ENCODE assay signal across 10 mouse cellular contexts in the genomic region with DNA sequence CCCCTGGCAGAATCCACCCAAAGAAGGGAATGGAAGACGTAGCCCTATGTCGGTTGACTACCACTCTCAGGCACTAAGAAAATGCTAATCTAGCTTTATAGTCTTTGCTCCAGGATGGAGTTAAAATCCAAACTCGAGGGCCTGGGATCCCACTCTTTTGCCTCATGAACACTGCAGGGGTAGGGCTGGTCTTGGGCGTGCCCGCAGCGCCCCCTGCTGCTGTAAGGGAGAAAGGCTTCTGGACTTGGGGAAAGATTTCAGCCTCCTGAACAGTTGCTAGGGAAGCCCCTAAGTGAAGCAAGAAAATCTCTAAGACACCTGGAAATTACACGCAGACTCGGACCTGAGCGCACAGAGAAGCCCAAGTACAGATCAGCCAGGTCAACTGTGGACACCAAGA. TPM values are rescaled to one million over a fixed set of nuclear protein-coding genes. Genes with fewer than 3 reads are reported as not detected.
DNase-seq lines count a peak whose midpoint lies in the region; ATAC-seq and TF ChIP-seq lines count a peak whose summit lies in the region.
"Had no signal": no experiment of that assay in that cellular context is flagged by ENCODE, and none has a peak within 500 bp of the region (broad histone marks: within the 10 kb centered on the region; RNA-seq: fewer than 3 reads in every experiment).

No protein-coding gene starts in this region.

- 17% methylated on average over 9 of the region's 9 CpGs for WGBS in kidney, adult 2 months
- WGBS in kidney, embryonic 15.5 days, result 22% methylated on average over 9 of the region's 9 CpGs
- 20% methylated on average over 9 of the region's 9 CpGs for WGBS in embryonic facial prominence, embryonic 11.5 days
- 16% methylated on average over 9 of the region's 9 CpGs for WGBS in neural tube, embryonic 12.5 days

- H3K27me3 ChIP-seq in kidney, adult 2 months (replicated peaks; ENCODE audit: control insufficient read depth, insufficient read depth, low read length), result no peaks in the 10 kb centered on the region
- H3K27me3 ChIP-seq in kidney, embryonic 15.5 days, result peaks cover 14% of the 10 kb centered on the region
- no peaks in the 10 kb centered on the region for H3K27me3 ChIP-seq in embryonic facial prominence, embryonic 11.5 days (ENCODE audit: control insufficient read depth, insufficient read depth, low read length)
- no peaks in the 10 kb centered on the region for H3K27me3 ChIP-seq in neural tube, embryonic 12.5 days (replicated peaks)

- no peak overlapping the region for H3K27ac ChIP-seq in kidney, adult 2 months (ENCODE audit: insufficient read depth, low read depth, low read length)
- no peak overlapping the region for H3K27ac ChIP-seq in kidney, embryonic 15.5 days
- no peak overlapping the region for H3K27ac ChIP-seq in embryonic facial prominence, embryonic 11.5 days (replicated peaks; ENCODE audit: low read depth, low read length)
- H3K27ac ChIP-seq in neural tube, embryonic 12.5 days, result no peak overlapping the region

- no peaks in the 10 kb centered on the region for H3K4me1 ChIP-seq in kidney, adult 2 months (ENCODE audit: control insufficient read depth, insufficient read depth, low read length)
- H3K4me1 ChIP-seq in kidney, embryonic 15.5 days, result peaks cover 12% of the 10 kb centered on the region
- no peaks in the 10 kb centered on the region for H3K4me1 ChIP-seq in embryonic facial prominence, embryonic 11.5 days (ENCODE audit: control insufficient read depth, insufficient read depth, low read length)
- H3K4me1 ChIP-seq in neural tube, embryonic 12.5 days, result no peaks in the 10 kb centered on the region

- ATAC-seq in kidney, embryonic 15.5 days (replicated peaks; ENCODE audit: low FRiP score), result no peak
- no peak for ATAC-seq in embryonic facial prominence, embryonic 11.5 days (replicated peaks; ENCODE audit: insufficient number of reproducible peaks, low FRiP score, low TSS enrichment, low read depth)
- peak; percentile 52; the same call in 1 of the 2 replicates for ATAC-seq in neural tube, embryonic 12.5 days (ENCODE audit: low FRiP score, low read depth)

- no peak overlapping the region for H3K4me2 ChIP-seq in kidney, embryonic 15.5 days
- no peak overlapping the region for H3K4me2 ChIP-seq in embryonic facial prominence, embryonic 11.5 days (ENCODE audit: low read depth, low read length)
- no peak overlapping the region for H3K4me2 ChIP-seq in neural tube, embryonic 12.5 days (replicated peaks)

- no peak overlapping the region for H3K4me3 ChIP-seq in kidney, adult 2 months (ENCODE audit: insufficient read depth, low read depth, low read length)
- no peak overlapping the region for H3K4me3 ChIP-seq in kidney, embryonic 15.5 days (replicated peaks)
- H3K4me3 ChIP-seq in embryonic facial prominence, embryonic 11.5 days (ENCODE audit: low read depth, low read length), result no peak overlapping the region
- H3K4me3 ChIP-seq in neural tube, embryonic 12.5 days, result no peak overlapping the region
- H3K4me3 ChIP-seq: erythroblast, embryonic 14.5 days; myocyte had no signal

- intact Hi-C loops in heart, postnatal 14 days (cut with DNase I), result loop anchor here (5.0 to 10.0 kb wide), 5 partner anchors 173 to 1176 kb away; a partner anchor contains a TSS
- intact Hi-C loops in left cerebral cortex, postnatal 36 days (cut with DNase I), result loop anchor here (5.0 to 10.0 kb wide), 5 partner anchors 71 to 1196 kb away; a partner anchor contains a TSS

- TF ChIP-seq CTCF in kidney, adult 2 months (conservative IDR thresholded peaks at IDR 0.05; ENCODE audit: insufficient read depth, insufficient read length, low read depth, low read length), result peak; percentile 76

- no peak for TF ChIP-seq POLR2A in kidney, adult 2 months (IDR thresholded peaks at IDR 0.05; ENCODE audit: low read depth, low read length)

- no peak overlapping the region for H3K9ac ChIP-seq in kidney, embryonic 15.5 days
- no peak overlapping the region for H3K9ac ChIP-seq in embryonic facial prominence, embryonic 11.5 days (replicated peaks; ENCODE audit: low read length)
- no peak overlapping the region for H3K9ac ChIP-seq in neural tube, embryonic 12.5 days

- H3K36me3 ChIP-seq in kidney, adult 2 months (ENCODE audit: control insufficient read depth, insufficient read depth, low read length), result no peaks in the 10 kb centered on the region
- H3K36me3 ChIP-seq in kidney, embryonic 15.5 days, result no peaks in the 10 kb centered on the region
- no peaks in the 10 kb centered on the region for H3K36me3 ChIP-seq in embryonic facial prominence, embryonic 11.5 days (replicated peaks; ENCODE audit: control insufficient read depth, insufficient read depth, low read depth, low read length)
- H3K36me3 ChIP-seq in neural tube, embryonic 12.5 days, result no peaks in the 10 kb centered on the region

- no peaks in the 10 kb centered on the region for H3K9me3 ChIP-seq in kidney, embryonic 15.5 days (replicated peaks)
- H3K9me3 ChIP-seq in embryonic facial prominence, embryonic 11.5 days (replicated peaks; ENCODE audit: control insufficient read depth, low read length), result no peaks in the 10 kb centered on the region
- no peaks in the 10 kb centered on the region for H3K9me3 ChIP-seq in neural tube, embryonic 12.5 days

- peak; percentile 55 for DNase-seq in kidney, adult 2 months
- peak; percentile 87 for DNase-seq in ZHBTc4 (ENCODE audit: low read depth, low spot score)
- DNase-seq in embryonic facial prominence, embryonic 11.5 days (ENCODE audit: low spot score), result peak; percentile 85
- DNase-seq in heart, postnatal 14 days, result peak; percentile 78 to 85
- peak; percentile 58 to 65 for DNase-seq in left cerebral cortex, postnatal 36 days (ENCODE audit: low spot score in 2 of 2)
- peak; percentile 48 for DNase-seq in thymus, postnatal 25 days

RNA-seq across cellular contexts. Expression of a gene that starts 12.7 kb away (rescaled TPM):
- polyA plus RNA-seq in kidney, adult 2 months (2012; rRNA removed), result 35.7 and 37.0 TPM in 2 replicates
- polyA plus RNA-seq in kidney, embryonic 15.5 days (2015; fragmentation: Nextera tagmentation; extraction: Ambion mirVana), result 99.7 and 102 TPM in 2 replicates
- 162 and 163 TPM in 2 replicates for polyA plus RNA-seq in embryonic facial prominence, embryonic 11.5 days (2014; fragmentation: Nextera tagmentation; extraction: Ambion mirVana)
- 10 to 100 TPM; 30.2 to 32.0 TPM for total RNA-seq in heart, postnatal 14 days (2021)
- 10 to 100 TPM; 60.2 to 64.9 TPM for total RNA-seq in left cerebral cortex, postnatal 36 days (2021)
- 128 and 130 TPM in 2 replicates for polyA plus RNA-seq in neural tube, embryonic 12.5 days (2016; fragmentation: Nextera tagmentation; extraction: Ambion mirVana)

RNA-seq across cellular contexts. Expression of a gene that starts 33.6 kb away (rescaled TPM):
- 1.5 and 2.0 TPM in 2 replicates for polyA plus RNA-seq in kidney, adult 2 months (2012; rRNA removed)
- polyA plus RNA-seq in kidney, embryonic 15.5 days (2015; fragmentation: Nextera tagmentation; extraction: Ambion mirVana), result 9.4 and 12.7 TPM in 2 replicates
- polyA plus RNA-seq in embryonic facial prominence, embryonic 11.5 days (2014; fragmentation: Nextera tagmentation; extraction: Ambion mirVana), result 13.9 and 15.5 TPM in 2 replicates
- total RNA-seq in heart, postnatal 14 days (2021), result 1 to 10 TPM in 1 of 2 experiments, under 1 TPM in 1; 0.22 to 1.1 TPM
- total RNA-seq in left cerebral cortex, postnatal 36 days (2021), result 10 to 100 TPM; 44.7 to 48.0 TPM
- 11.1 and 12.0 TPM in 2 replicates for polyA plus RNA-seq in neural tube, embryonic 12.5 days (2016; fragmentation: Nextera tagmentation; extraction: Ambion mirVana)
